Mouse (Mus musculus) lung, postnatal 0 days (tissue): ENCODE results near the gene Larp1b.

Experiments used
- CTCF ChIP-seq: IDR thresholded peaks from 2 replicates; pipeline ENCODE4 v1.5.1; 2016; ENCODE audit warnings: antibody characterized with exemption, mild to moderate bottlenecking
- EP300 ChIP-seq: IDR thresholded peaks from 2 replicates; pipeline ENCODE4 v1.6.1; 2016; ENCODE audit warnings: antibody characterized with exemption, mild to moderate bottlenecking, control low read depth

- TF ChIP-seq CTCF (no peak), EP300 (no peak)
Observed at GRCm38 (mm10) chr3:40938189-40938588, 11.4 kb upstream of the Larp1b start.
